Mouse (Mus musculus) C2C12 (cell line): ENCODE measurements around the gene Zfp81. TPM values are rescaled to one million over a fixed set of nuclear protein-coding genes. Genes with fewer than 3 reads are reported as not detected.

Experiments
- polyA plus RNA-seq: library from polyadenylated mRNA; unstranded; fragments of >200 nt; fragmentation: generic; extraction: Trizol; gene quantifications from one replicate; pipeline ENCODE4 v1.2.1, GENCODE M21; 2012; ENCODE audit warnings: missing spikeins

Zfp81 gene
- polyA plus RNA-seq, 1 experiment = 1.3 TPM

Other genes starting within 250 kb of the Zfp81 start
- 0.04 TPM for gene Morc2b, start 219.2 kb downstream of the Zfp81 start, polyA plus RNA-seq
- gene Olfr55, start 190.4 kb downstream of the Zfp81 start, polyA plus RNA-seq = not detected
- not detected for gene Olfr239, start 167.6 kb downstream of the Zfp81 start, polyA plus RNA-seq
- gene Olfr1564, start 137.2 kb downstream of the Zfp81 start, polyA plus RNA-seq = 0.01 TPM
- gene Zfp955a, start 103.7 kb downstream of the Zfp81 start, polyA plus RNA-seq = 2.5 TPM
- not detected for gene Olfr63, start 94.2 kb downstream of the Zfp81 start, polyA plus RNA-seq
- gene Zfp955b, start 69.3 kb downstream of the Zfp81 start, polyA plus RNA-seq = 2.5 TPM
- 2.0 TPM for gene Zfp101, start 35.8 kb upstream of the Zfp81 start, polyA plus RNA-seq
- gene Actl9, start 74.0 kb upstream of the Zfp81 start, polyA plus RNA-seq = not detected
- 6.2 TPM for gene Adamts10, start 165.3 kb upstream of the Zfp81 start, polyA plus RNA-seq
- not detected for gene Myo1f, start 196.8 kb upstream of the Zfp81 start, polyA plus RNA-seq